Mouse (Mus musculus): ENCODE results near the gene Tdp2. TPM values are rescaled to one million over a fixed set of nuclear protein-coding genes. Genes with fewer than 3 reads are reported as not detected.

Gene Tdp2
- polyA plus RNA-seq, 1 experiment = 5.4 TPM

GRCm38 (mm10) chr13:24791349-24791748 is 40.1 kb upstream of the Tdp2 start:
- Histone ChIP-seq H3K4me2 (ENCODE audit: low read depth) (no peak overlapping the region), H3ac (ENCODE audit: control insufficient read depth, insufficient read length) (no peak overlapping the region), H3K79me2 (ENCODE audit: control insufficient read depth, insufficient read depth) (no peaks in the 10 kb centered on the region), H3K36me3 (ENCODE audit: control insufficient read depth, insufficient read depth) (no peaks in the 10 kb centered on the region), H3K27me3 (ENCODE audit: control insufficient read depth, insufficient read depth, insufficient read length) (no peaks in the 10 kb centered on the region), H3K4me3 (no peak overlapping the region)
- TF ChIP-seq SRF (IDR thresholded peaks at IDR 0.05; ENCODE audit: control insufficient read depth, insufficient read length, low read depth) (no peak), POLR2A (IDR thresholded peaks at IDR 0.05; ENCODE audit: insufficient read length, low read depth) (no peak), CEBPB (IDR thresholded peaks at IDR 0.05; ENCODE audit: insufficient read depth, poor library complexity, severe bottlenecking) (peak; percentile 72)

GRCm38 (mm10) chr13:24792411-24793045 is 39.0 kb upstream of the Tdp2 start:
- H3ac ChIP-seq (ENCODE audit: control insufficient read depth, insufficient read length) = no peak overlapping the region
- no peaks in the 10 kb centered on the region for H3K36me3 ChIP-seq (ENCODE audit: control insufficient read depth, insufficient read depth)
- no peaks in the 10 kb centered on the region for H3K79me2 ChIP-seq (ENCODE audit: control insufficient read depth, insufficient read depth)
- no peaks in the 10 kb centered on the region for H3K27me3 ChIP-seq (ENCODE audit: control insufficient read depth, insufficient read depth, insufficient read length)
- H3K4me2 ChIP-seq (ENCODE audit: low read depth) = peak overlapping the region; percentile 68
- H3K4me3 ChIP-seq = no peak overlapping the region
- TF ChIP-seq CEBPB (IDR thresholded peaks at IDR 0.05; ENCODE audit: insufficient read depth, poor library complexity, severe bottlenecking) (0 out of 2 replicates have a peak, but pooled peaks have one; percentile 2), MYOG (IDR thresholded peaks at IDR 0.05; ENCODE audit: control insufficient read depth in 1 of 3, insufficient read depth in 1 of 3, insufficient read length in 2 of 3, low read depth in 2 of 3) (no peak)

- H3ac ChIP-seq (ENCODE audit: control insufficient read depth, insufficient read length) = no peak overlapping the region
- no peak overlapping the region for H3K4me3 ChIP-seq
- no peak overlapping the region for H3K4me2 ChIP-seq (ENCODE audit: low read depth)
- no peaks in the 10 kb centered on the region for H3K36me3 ChIP-seq (ENCODE audit: control insufficient read depth, insufficient read depth)
- peaks cover 20% of the 10 kb centered on the region for H3K79me2 ChIP-seq (ENCODE audit: control insufficient read depth, insufficient read depth)
- no peaks in the 10 kb centered on the region for H3K27me3 ChIP-seq (ENCODE audit: control insufficient read depth, insufficient read depth, insufficient read length)
- no peak for TF ChIP-seq MYOD1 (IDR thresholded peaks at IDR 0.05; ENCODE audit: control insufficient read depth in 1 of 3, insufficient read length in 2 of 3, low read depth in 2 of 3)
- no peak for TF ChIP-seq REST (IDR thresholded peaks at IDR 0.05; ENCODE audit: insufficient read depth, insufficient read length)
- no peak for TF ChIP-seq CEBPB (IDR thresholded peaks at IDR 0.05; ENCODE audit: insufficient read depth, poor library complexity, severe bottlenecking)
- TF ChIP-seq TCF3 (IDR thresholded peaks at IDR 0.05; ENCODE audit: insufficient read length, low read depth) = no peak
- TF ChIP-seq MAX (IDR thresholded peaks at IDR 0.05; ENCODE audit: low read depth) = no peak
- TF ChIP-seq POLR2A (IDR thresholded peaks at IDR 0.05; ENCODE audit: insufficient read length, low read depth) = no peak
- no peak for TF ChIP-seq POLR2AphosphoS2 (IDR thresholded peaks at IDR 0.05; ENCODE audit: insufficient read length, low read depth)
- no peak for TF ChIP-seq SRF (IDR thresholded peaks at IDR 0.05; ENCODE audit: control insufficient read depth, insufficient read length, low read depth)
- TF ChIP-seq USF1 (IDR thresholded peaks at IDR 0.05; ENCODE audit: low read depth) = no peak
- TF ChIP-seq E2F4 (IDR thresholded peaks at IDR 0.05; ENCODE audit: insufficient read depth) = no peak
- TF ChIP-seq MYOG (IDR thresholded peaks at IDR 0.05; ENCODE audit: control insufficient read depth in 1 of 3, insufficient read depth in 1 of 3, insufficient read length in 2 of 3, low read depth in 2 of 3) = no peak
Observed at GRCm38 (mm10) chr13:24798686-24799085, 32.8 kb upstream of the Tdp2 start.

GRCm38 (mm10) chr13:24799378-24799777 is 32.1 kb upstream of the Tdp2 start:
- TF ChIP-seq MYOD1 (IDR thresholded peaks at IDR 0.05; ENCODE audit: control insufficient read depth in 1 of 3, insufficient read length in 2 of 3, low read depth in 2 of 3) (no peak), CEBPB (IDR thresholded peaks at IDR 0.05; ENCODE audit: insufficient read depth, poor library complexity, severe bottlenecking) (no peak), POLR2A (IDR thresholded peaks at IDR 0.05; ENCODE audit: insufficient read length, low read depth) (no peak), POLR2AphosphoS2 (IDR thresholded peaks at IDR 0.05; ENCODE audit: insufficient read length, low read depth) (no peak)
- Histone ChIP-seq H3K79me2 (ENCODE audit: control insufficient read depth, insufficient read depth) (peaks cover 27% of the 10 kb centered on the region), H3K4me2 (ENCODE audit: low read depth) (peak overlapping the region; percentile 82), H3K27me3 (ENCODE audit: control insufficient read depth, insufficient read depth, insufficient read length) (no peaks in the 10 kb centered on the region), H3ac (ENCODE audit: control insufficient read depth, insufficient read length) (no peak overlapping the region), H3K36me3 (ENCODE audit: control insufficient read depth, insufficient read depth) (no peaks in the 10 kb centered on the region), H3K4me3 (peak overlapping the region; percentile 85)

GRCm38 (mm10) chr13:24799925-24800673 is 31.4 kb upstream of the Tdp2 start:
- H3K27me3 ChIP-seq (ENCODE audit: control insufficient read depth, insufficient read depth, insufficient read length) = no peaks in the 10 kb centered on the region
- peaks cover 5% of the 10 kb centered on the region for H3K36me3 ChIP-seq (ENCODE audit: control insufficient read depth, insufficient read depth)
- H3K4me3 ChIP-seq = peak overlapping the region; percentile 85
- H3K79me2 ChIP-seq (ENCODE audit: control insufficient read depth, insufficient read depth) = peaks cover 34% of the 10 kb centered on the region
- H3K4me2 ChIP-seq (ENCODE audit: low read depth) = peak overlapping the region; percentile 82
- peak overlapping the region; percentile 99 for H3ac ChIP-seq (ENCODE audit: control insufficient read depth, insufficient read length)
- TF ChIP-seq SRF (IDR thresholded peaks at IDR 0.05; ENCODE audit: control insufficient read depth, insufficient read length, low read depth) (no peak), TCF12 (IDR thresholded peaks at IDR 0.05; ENCODE audit: insufficient read depth, poor library complexity, severe bottlenecking) (no peak), REST (IDR thresholded peaks at IDR 0.05; ENCODE audit: insufficient read depth, insufficient read length) (no peak), POLR2A (IDR thresholded peaks at IDR 0.05; ENCODE audit: insufficient read length, low read depth) (no peak), MAX (IDR thresholded peaks at IDR 0.05; ENCODE audit: low read depth) (no peak), MYOD1 (IDR thresholded peaks at IDR 0.05; ENCODE audit: control insufficient read depth in 1 of 3, insufficient read length in 2 of 3, low read depth in 2 of 3) (no peak), E2F4 (IDR thresholded peaks at IDR 0.05; ENCODE audit: insufficient read depth) (no peak), USF1 (IDR thresholded peaks at IDR 0.05; ENCODE audit: low read depth) (no peak), POLR2AphosphoS2 (IDR thresholded peaks at IDR 0.05; ENCODE audit: insufficient read length, low read depth) (no peak), CEBPB (IDR thresholded peaks at IDR 0.05; ENCODE audit: insufficient read depth, poor library complexity, severe bottlenecking) (no peak), MYOG (IDR thresholded peaks at IDR 0.05; ENCODE audit: control insufficient read depth in 1 of 3, insufficient read depth in 1 of 3, insufficient read length in 2 of 3, low read depth in 2 of 3) (no peak), TCF3 (IDR thresholded peaks at IDR 0.05; ENCODE audit: insufficient read length, low read depth) (no peak)

Data from myocyte (in vitro differentiated cells).